Mouse (Mus musculus): ENCODE results near the gene Hoxd8. TPM values are rescaled to one million over a fixed set of nuclear protein-coding genes. Genes with fewer than 3 reads are reported as not detected.

The Hoxd8 gene
- total RNA-seq, 2 experiments from 2014 or later, result 11.7 to 30.6 TPM

- no peak for DNase-seq
Observed at GRCm38 (mm10) chr2:74699053-74699430, 5.4 kb upstream of the Hoxd8 start.

- no peak for DNase-seq
Observed at GRCm38 (mm10) chr2:74699664-74700545, 4.5 kb upstream of the Hoxd8 start.

- DNase-seq, result no peak
Observed at GRCm38 (mm10) chr2:74700546-74701112, 3.8 kb upstream of the Hoxd8 start.

DNA sequence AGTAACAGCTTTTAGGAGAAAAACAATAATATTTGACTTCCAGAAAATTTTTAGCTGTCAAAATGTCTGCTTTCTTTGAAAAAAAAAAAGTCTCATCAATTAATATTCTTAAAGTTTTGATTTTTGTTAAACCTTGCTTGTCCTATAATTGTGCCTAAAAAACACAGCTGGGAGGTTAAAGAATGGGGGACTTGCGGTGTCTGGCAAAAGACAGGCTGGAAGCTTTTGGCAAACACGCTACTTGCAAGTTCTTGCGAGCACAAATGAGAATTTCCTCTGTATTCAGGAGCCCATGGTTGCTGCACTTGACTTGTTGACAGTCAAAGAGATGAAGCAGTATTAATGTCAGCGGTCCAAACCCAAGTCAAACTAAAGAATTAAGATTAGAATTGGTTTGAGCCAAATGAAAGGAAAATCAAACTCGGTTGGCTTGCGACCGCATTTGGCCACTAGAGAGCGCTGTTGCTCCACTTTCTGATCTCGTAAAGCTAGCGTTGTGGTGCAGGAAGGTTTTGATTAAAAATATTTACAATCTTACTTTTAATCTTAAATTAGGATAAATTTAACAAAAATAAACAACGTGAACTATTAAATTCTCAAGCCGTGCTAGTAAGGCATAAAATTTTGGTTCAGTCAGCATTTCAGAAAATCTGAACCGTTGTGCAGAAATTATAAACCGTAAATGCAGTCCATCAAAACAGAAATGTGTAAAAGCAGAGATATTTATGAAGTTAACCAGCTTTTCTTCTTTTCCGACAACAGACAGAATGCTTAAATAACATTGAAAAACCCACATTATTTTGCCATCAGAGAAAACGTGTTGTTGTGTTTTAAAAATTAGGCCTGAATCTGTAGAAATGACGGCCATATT is 2.2 kb upstream of the Hoxd8 start:
- DNase-seq, result no peak

DNA sequence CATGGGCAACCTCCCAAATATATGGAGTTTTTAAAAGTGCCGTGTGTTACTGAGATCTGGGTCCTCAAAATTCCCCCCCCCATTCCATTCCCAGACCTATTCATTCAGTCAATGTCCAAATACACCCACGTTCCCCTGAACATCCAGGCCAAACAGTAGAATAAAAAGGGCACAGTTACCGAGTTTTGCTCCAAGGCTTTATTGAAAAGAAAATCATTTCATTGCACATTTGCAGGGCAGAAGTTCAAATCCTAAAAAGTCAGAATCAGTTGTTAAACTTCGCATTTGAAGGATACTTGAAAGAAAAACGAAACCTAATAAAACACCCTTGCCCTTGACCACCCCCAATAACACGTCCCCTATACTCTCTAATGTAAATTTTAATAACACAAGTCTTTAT is 1.6 kb upstream of the Hoxd8 start:
- no peak for DNase-seq

DNA sequence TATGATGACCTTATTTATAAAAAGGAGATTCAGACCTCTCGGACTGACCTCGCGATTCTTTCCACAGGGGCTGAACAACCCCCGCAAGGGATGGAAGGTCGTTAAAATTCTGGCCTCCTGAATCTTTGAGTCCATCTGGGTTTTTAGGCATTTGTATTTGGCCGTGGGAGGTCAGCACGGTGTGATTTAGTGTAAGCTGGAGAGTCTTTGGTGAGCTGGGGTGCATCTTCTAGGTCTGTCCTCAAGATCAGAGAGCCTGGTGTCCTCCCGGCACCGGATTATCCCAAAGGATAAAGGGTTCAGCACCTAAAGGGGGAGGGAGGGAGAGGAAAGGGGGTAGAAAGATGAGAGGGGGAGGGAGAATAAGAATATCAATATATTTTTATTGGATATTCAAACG is 1.1 kb upstream of the Hoxd8 start:
- no peak for DNase-seq

- DNase-seq, result no peak
Observed at GRCm38 (mm10) chr2:74703720-74704392, 559 bp upstream of the Hoxd8 start.

DNA sequence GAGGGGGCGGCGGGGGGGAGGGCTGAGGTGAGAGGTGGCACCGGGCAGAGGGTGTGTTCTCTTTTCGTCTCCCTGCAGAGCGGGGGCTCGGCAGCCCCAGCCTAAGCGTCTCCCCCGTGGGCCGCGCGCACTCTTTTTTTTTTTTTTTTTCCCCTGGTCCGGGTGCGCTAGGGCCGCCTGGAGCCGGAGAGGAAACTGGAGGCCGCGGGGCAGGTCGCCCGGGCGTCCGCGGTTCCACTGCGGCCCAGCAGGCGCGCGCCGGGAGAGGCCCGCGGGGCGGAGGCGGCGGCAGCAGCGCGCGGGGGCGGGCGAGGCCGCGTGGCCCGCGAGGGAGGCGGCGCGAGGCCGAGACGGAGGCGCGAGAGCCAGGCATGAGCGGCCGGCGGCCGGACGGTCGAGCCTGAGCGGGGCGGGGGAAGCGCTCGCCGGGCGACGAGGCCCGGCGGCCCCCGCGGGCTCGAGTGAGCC is 618 bp downstream of the Hoxd8 start:
- DNase-seq, result no peak

- peak; percentile 61 for DNase-seq
Observed at GRCm38 (mm10) chr2:74705467-74706089, 1.2 kb downstream of the Hoxd8 start.

DNA sequence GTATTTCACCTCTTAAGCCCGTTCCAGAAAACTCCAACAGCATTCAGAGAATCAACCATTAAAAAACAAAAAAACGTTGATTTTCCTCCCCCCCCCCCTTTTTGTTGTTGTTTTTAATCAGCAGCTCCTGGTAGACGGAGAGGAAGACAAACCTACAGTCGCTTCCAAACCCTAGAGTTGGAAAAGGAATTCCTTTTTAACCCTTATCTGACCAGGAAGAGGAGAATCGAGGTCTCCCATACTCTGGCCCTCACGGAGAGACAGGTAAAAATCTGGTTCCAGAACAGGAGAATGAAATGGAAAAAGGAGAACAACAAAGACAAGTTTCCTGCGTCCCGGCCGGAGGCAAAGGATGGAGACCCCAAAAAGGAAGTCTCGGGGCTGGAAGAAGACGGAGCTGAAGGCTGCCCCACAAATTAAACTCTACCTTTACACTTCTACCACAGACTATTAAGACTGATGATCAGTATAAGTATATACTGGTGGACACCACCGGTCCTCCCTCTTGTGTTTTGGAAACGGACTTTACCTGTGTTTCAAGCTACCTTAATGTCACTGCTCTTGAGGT is 2.1 kb downstream of the Hoxd8 start:
- DNase-seq, result no peak

DNA sequence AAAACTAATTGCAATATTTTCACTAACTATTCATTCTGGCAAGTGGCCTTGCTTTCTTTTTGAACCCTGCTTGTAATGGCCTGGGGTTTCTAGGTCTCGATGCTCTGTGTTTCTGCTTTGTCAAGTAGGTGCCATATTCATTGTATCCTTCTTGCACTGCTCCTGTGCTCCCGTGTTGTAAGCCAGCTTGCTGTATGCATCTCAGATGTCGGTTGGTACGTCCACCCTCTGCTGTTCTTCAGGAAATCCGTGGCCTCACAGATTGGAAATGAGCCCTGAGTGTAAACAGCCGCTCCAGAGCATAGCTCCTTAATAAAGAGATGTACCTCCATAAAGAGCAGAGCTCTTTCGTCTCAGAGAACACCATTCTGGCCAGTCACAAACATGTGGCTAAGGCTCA is 3.2 kb downstream of the Hoxd8 start:
- DNase-seq, result no peak

GRCm38 (mm10) chr2:74708676-74709075 is 4.3 kb downstream of the Hoxd8 start:
- no peak for DNase-seq

- DNase-seq, result no peak
Observed at GRCm38 (mm10) chr2:74709465-74710419, 5.3 kb downstream of the Hoxd8 start.

DNA sequence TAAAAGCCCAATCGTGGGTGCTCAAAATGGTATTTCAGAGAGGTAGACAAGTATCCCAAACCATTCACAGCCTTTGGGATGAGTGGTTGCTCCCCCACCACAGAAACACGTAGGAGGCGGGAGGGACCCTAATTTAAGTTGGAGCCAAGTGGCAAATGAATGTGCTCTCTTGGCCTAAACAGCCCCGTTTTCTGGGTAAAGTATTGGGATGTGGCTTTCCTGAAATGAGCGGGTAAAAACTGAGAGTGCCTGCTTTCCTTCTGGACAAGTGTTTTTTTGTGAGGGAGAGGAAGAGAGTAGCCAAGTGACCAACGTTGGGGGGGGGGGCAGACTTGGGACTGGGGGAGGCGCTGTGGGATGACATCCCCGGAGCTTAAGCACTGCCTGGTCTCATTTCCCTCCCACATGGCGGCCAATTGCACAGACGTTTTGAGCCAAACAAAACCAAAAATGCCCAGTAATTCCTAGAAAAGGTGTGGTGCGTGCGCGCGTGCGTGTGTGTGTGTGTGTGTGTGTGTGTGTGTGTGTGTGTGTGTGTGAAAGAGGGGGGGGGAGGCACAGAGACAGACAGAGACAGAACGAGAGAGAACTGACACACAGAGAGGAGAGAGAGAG is 6.6 kb downstream of the Hoxd8 start:
- no peak for DNase-seq

DNA sequence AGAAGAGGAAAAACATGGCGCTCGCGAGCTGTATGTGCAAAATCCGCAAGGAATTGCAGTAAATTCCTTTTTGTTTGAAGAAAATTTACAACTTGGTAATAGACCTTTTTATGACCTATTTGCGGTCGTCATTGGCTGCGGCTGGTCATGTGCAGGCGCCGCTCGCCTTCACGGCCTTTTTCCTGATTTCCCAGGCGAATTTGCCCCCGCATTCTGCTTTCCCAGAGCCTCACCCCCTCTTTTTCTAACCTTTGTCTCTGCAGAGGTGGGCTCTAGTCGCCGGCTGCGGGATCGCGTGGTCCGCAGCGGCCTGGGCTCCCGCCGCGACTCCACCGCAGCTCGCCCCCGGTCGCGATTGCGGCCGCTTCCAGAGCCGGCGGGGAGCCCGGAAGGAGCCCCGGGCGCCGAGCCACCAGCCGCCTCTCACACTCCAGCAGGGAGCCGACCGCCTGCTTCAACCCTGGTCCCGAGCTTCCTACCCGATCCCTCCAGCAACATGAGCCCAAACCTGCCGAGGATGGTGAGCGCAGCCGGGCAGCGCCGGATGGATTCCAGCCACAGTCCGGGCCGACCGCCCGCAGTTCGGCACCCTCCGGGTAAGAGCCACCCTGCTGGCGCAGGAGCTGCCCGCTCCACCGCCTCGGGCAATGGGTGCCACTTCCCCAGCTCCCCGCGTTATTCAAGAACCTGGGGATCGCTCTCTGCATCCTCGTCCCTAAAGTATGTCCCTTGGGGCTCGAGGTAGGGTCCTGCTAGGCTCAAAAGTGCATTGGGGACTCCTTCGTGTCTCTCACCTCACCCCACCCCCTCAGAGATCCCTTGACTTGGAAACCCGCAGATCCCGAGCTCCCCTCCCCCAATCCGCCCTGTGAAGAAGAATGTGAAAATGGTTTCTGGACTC is 7.6 kb downstream of the Hoxd8 start, which contains the start of the genes Hoxd3 and Hoxd4:
Hoxd3 (plus strand) TSS at position 207 of the 901 bp plus-strand sequence.
Hoxd4 (plus strand) TSS at position 209 of the 901 bp plus-strand sequence.
- DNase-seq, result peak; percentile 70

DNA sequence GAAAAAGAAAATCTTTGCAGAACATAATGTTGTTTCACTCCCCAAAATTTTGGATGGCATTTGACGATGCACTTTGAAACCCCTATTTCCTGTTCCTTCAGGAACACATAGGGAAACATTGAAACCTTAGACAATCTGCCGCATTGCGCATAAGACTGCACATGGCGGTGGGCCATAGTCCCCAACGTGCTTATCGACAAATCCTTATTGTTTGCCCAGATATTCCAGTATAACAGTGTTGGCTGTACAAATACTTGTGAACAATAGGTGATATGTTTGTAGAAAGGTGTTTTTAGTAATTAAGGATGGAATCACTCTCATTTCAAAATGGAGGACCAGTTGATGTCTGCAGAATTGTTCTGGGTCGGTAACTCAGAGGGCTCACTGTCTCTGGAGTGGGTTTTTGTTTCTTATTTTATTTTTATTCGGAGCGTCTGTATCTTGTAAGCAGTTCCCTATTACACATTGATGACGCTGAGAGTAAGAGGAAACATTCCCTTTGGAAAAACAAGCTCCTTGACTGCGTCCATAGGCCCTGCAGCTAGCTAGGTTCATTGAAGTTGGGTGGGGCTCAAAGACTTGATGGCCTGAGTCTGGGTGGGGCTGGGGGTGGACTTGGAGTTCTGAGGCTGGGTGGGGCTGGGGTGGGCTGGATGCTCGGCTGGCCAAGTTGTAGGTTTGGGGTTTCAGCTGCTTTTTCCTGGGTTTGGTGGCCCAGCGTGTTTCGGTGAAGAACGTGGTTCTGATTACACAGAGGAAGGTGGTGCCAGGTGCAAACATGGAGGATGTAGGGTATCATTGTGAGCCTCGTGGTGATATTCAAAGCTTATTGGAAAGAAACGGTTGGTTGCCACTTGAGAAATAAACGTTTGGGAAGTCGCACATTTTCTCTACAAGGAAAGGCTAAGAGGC is 9.1 kb downstream of the Hoxd8 start:
- no peak for DNase-seq

- no peak for DNase-seq
Observed at GRCm38 (mm10) chr2:74714156-74714789, 9.9 kb downstream of the Hoxd8 start.

All from gastrocnemius, postnatal 25 days (tissue).